Mouse (Mus musculus) ES-Bruce4 (cell line): ENCODE measurements around the gene Cep78. TPM values are rescaled to one million over a fixed set of nuclear protein-coding genes. Genes with fewer than 3 reads are reported as not detected.

ENCODE experiments used
- H3K27ac ChIP-seq: 2 replicates; pipeline ENCODE4 v1.5.1; 2012; ENCODE audit warnings: low read length, inconsistent platforms; ENCODE audit not compliant: insufficient read depth
- H3K27me3 ChIP-seq: 2 replicates; pipeline ENCODE4 v1.6.1; 2012; ENCODE audit warnings: mild to moderate bottlenecking, low read length, inconsistent platforms; ENCODE audit not compliant: control insufficient read depth, poor library complexity, insufficient read depth, severe bottlenecking
- H3K36me3 ChIP-seq: 2 replicates; pipeline ENCODE4 v1.6.1; 2012; ENCODE audit warnings: inconsistent platforms, mild to moderate bottlenecking, low read length, moderate library complexity; ENCODE audit not compliant: control insufficient read depth, poor library complexity, insufficient read depth, severe bottlenecking
- H3K4me1 ChIP-seq: one replicate; pipeline ENCODE4 v1.8.1; 2011; ENCODE audit warnings: low read length; ENCODE audit not compliant: control insufficient read depth, insufficient read depth
- H3K4me3 ChIP-seq: 2 replicates; pipeline ENCODE4 v1.5.1; 2011; ENCODE audit warnings: low read depth, mild to moderate bottlenecking, low read length
- H3K9ac ChIP-seq: 2 replicates; pipeline ENCODE4 v1.6.1; 2012; ENCODE audit warnings: low read depth, mild to moderate bottlenecking, inconsistent platforms; ENCODE audit not compliant: poor library complexity, severe bottlenecking
- H3K9me3 ChIP-seq: replicated peaks from 2 replicates; pipeline ENCODE4 v1.6.1; 2012; ENCODE audit warnings: mild to moderate bottlenecking, low read length, inconsistent platforms; ENCODE audit not compliant: control insufficient read depth, poor library complexity, insufficient read depth, severe bottlenecking
- CTCF ChIP-seq: IDR thresholded peaks from one replicate; pipeline ENCODE4 v1.8.1; 2011; ENCODE audit warnings: low read depth, low read length
- EP300 ChIP-seq: IDR thresholded peaks from 2 replicates; pipeline ENCODE4 v1.6.1; 2011; ENCODE audit warnings: low read depth, low read length; ENCODE audit not compliant: insufficient read depth
- POLR2A ChIP-seq: IDR thresholded peaks from one replicate; pipeline ENCODE4 v1.8.1; 2011; ENCODE audit warnings: low read length; ENCODE audit not compliant: insufficient read depth
- polyA plus RNA-seq: library from polyadenylated mRNA; stranded (reverse); fragments of >200 nt; gene quantifications from 2 replicates; pipeline ENCODE4 v1.2.4, GENCODE M21; 2011; ENCODE audit warnings: low read depth; ENCODE audit not compliant: missing spikeins, insufficient read depth, insufficient read length

Cep78 gene
- polyA plus RNA-seq, 1 experiment = 33.6 TPM

DNA sequence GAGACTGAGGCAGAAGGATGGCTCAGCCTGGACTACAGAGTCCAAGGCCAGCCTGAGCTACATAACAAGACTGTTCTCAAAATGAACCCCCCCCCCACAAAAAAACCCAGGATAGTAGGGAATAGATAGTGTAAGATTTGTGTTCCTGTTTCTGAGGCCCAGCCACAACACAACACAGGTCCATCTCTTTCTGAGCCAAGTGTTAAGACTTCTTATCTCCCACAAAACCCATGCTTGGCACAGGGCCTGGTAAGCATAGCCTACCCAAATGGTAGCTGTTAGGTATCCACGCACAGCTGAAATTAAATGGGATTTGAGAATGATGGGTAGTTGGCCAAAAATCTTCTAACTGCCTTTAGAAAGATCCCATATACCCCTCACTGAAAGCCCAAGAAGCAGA is 74.3 kb downstream of the Cep78 start:
- H3K27me3 ChIP-seq = no peaks in the 10 kb centered on the region
- no peaks in the 10 kb centered on the region for H3K4me1 ChIP-seq
- no peak overlapping the region for H3K27ac ChIP-seq
- TF ChIP-seq POLR2A (no peak), CTCF (no peak), EP300 (no peak)
- no peak overlapping the region for H3K9ac ChIP-seq
- no peaks in the 10 kb centered on the region for H3K9me3 ChIP-seq
- H3K36me3 ChIP-seq = peaks cover 92% of the 10 kb centered on the region
- no peak overlapping the region for H3K4me3 ChIP-seq

DNA sequence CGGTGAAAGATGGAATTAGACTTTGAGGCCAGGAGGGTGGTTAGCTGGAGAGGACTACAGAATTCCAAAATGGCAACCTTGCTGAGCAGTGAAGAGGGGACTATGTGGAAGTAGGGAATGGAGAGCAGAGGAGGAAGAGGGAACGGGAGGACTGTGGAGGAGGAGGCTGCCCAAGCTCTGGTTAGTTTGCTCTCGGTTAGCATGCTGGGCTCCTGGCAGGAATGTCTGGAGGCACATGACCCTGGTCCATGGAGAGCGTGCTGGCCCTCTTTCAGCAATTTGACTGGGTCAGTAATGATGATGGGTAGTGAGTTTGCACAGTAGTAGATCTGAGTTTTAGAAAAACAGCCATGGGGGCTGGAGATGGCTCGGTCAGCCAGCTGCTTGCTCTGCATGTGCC is 76.8 kb downstream of the Cep78 start:
- H3K9me3 ChIP-seq = no peaks in the 10 kb centered on the region
- TF ChIP-seq CTCF (no peak), POLR2A (no peak), EP300 (no peak)
- no peak overlapping the region for H3K4me3 ChIP-seq
- no peak overlapping the region for H3K27ac ChIP-seq
- H3K36me3 ChIP-seq = peaks cover 78% of the 10 kb centered on the region
- no peak overlapping the region for H3K9ac ChIP-seq
- no peaks in the 10 kb centered on the region for H3K4me1 ChIP-seq
- no peaks in the 10 kb centered on the region for H3K27me3 ChIP-seq

Other genes with a start within 250 kb of the Cep78 start
- 213 and 228 TPM in 2 replicates for gene Psat1, start 37.7 kb downstream of the Cep78 start, polyA plus RNA-seq
- gene Gnaq, start 147.8 kb upstream of the Cep78 start, polyA plus RNA-seq = 37.7 and 47.0 TPM in 2 replicates